Mouse (Mus musculus) lung, adult 18-20 months (tissue): ENCODE measurements at regions not wholly inside any gene's neighbourhood (a gene's known extent, or its start where the extent isn't known, plus 50 kb on each side); places are given as distances from the start of the nearest gene placed in this dataset.

Source experiments
- DNase-seq, 2 experiments: peaks; one replicate each; pipeline ENCODE4 v3.0.0; 2022; ENCODE audit warnings: mixed read lengths in 2 of 2

DNA sequence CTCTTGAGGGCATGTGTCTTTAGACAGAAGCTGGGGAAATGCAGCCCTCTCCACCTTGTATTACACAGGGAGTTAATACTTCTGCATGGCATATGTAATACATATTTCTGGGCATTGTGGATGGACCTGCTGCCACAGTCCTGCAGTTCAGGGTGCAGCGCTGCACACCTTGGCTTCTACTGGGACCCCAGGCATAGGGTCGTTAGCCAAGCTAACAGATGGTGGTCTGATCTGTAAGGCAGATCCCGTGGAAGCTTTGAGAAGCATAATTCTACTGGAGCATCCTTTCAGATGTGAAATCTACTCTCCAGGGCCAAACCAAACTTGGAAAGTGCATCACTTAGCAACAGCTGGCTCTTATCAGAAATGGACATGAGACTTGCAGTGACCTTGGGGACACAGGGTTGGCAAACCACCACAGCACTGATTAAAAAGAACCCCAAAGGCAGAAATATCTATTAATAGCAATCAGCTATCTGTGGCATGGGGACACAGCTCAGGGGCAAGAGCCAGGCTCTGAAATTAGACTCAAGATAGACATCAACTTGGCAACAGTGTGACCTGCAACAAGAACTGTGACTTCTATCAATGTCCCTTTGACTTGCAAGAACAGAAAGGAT is 155.0 kb downstream of the Drd1 start:
- DNase-seq: no peak

DNA sequence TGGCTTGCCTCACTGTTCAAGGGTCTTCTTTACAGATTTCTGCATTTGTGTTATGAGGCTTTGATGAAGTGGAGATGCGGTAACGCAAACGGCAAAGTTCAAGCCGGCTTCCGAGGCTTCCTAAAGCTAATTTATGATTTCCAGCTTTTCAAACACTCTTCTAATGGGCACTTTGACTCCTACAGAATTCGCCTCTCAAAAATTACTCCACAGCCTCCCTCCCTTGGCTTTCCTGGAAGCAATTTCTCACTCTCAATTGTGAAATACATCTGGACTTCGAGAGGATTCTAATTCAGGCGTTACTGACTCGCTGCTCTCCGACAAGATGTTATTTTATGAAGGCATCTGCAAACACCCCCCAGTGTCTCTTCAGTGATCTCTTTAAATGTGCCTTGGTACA is 157.2 kb downstream of the Drd1 start:
- no peak for DNase-seq

DNA sequence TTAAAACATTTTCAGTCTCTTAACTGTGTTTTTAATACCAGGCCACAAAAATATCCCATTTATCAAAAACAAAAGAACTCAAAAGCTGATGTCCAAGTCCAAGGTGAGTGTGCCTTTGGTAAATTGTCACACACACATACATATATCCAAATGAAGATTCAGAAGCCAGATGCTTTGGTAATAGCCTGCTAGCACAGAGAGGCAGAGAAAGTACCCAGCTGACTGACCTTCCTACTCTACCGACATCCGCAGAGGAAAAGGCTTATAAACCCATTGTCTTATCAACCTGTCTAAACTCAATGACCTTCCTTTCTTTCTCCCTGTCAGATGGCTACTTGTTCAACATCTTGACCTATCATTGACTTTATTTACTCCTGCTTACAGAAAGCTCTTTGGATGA is 158.3 kb downstream of the Drd1 start:
- no peak for DNase-seq

DNA sequence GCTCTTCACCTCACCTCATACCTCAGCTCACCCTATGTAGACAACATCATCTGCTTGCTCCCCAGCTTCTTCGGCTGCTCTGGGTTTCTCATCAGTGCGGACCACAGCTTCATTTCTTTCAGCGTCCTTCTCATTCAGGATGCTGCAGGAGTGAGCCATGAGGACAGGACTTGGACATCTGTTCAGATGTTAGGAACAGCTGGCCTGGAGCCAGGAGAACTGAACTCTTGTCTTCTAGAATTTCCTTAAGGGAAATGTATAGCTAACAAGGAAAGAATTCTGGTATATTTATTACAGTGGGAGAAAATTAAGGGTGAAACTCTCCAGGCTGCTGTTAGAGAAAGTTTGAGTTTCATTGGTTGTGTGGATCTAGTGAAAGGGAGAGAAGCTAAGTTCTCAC is 167.1 kb downstream of the Drd1 start:
- DNase-seq: no peak

DNA sequence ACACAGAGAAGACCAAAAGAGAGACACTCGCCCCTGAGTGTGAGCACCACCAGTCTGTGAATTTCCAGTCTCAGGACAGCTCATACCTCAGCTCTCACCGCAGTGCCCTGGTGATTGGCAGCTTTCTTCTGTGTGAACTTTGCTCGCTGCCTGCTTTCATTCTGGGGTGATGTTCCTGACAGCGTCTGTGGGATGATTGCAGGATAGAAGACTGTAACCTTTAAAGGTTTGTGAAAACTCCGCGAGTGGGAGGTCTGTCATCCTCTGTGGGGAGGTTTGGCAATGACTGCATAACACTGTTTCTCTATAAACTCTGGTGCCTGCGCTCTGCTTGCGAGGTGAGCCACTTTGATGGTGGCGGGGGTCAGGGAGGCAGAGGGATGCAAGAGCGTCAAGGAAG is 169.7 kb downstream of the Drd1 start:
- no peak for DNase-seq

DNA sequence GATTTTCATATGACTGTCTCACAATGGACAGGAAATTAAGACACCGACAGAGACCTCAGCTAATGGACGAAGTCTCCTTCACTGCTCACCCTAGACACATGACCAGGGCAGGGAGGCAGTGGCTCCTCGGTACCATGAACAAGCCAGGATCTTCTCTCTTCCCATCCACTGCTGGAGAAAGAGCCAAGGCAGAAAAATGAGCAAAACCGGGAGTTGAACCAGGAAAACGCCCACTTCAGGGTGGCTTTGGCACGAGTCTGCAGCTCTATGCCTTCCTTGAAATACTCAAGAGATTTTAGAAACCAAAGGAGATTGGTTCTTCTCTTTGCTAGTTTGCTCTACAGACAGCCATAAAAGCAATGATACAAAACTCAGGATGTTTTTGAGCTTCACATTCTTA is 172.3 kb downstream of the Drd1 start:
- no peak for DNase-seq

DNA sequence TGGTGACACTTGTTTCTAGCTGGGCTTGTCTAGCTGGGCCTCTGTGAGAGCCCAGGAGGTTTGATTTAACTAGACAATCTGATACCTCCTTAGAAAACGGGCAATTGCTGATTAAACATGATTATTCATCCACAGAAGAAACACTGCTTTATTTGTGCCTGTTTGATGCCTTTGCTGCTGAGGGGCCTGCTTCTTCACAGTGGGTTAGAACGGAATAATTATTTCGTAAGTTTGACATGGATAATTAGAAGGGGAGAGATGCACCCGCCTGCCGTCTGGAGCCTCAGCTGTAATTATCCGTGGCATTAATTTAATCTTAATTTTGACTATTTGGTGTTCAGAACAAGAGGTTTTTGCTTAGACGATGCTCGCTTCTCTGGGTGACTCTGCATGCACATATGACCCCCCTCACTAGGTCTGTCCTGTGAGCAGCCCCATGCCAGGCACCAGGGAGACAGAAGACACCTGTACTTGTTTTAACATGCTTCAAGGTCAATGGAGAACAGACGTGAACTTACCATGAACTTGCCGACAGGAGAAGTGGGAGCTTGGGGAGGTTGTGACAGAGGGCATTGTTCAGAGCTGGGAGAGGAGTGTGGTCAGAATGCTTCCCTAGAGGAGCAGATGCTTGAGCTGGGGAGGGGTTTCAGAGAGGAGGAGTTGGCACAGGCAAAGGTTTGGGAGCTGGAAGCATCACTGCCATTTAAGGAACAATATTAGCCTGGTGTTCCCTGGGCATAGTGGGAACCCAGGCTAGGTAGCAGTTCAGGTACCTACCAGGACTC is 174.8 kb downstream of the Drd1 start:
- DNase-seq: no peak

DNA sequence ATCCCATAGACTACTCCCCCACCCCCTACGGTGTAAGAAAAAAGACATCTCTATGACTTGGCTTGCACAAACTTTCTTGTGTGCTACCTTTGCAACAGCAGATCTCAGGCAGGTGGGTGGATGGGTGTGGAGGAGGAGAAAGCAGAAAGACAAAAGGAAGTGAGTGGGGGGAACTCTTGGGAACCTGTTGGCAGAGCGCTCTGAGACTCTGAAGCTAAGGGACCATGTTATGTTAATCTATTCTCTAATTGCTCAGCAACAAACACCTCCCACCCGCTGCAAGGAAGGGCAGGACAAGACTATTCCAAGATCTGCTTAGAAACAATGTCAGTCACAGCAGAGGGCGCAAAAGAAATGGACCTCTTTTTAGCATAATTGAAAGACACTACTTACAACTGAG is 180.0 kb downstream of the Drd1 start:
- DNase-seq: no peak

DNA sequence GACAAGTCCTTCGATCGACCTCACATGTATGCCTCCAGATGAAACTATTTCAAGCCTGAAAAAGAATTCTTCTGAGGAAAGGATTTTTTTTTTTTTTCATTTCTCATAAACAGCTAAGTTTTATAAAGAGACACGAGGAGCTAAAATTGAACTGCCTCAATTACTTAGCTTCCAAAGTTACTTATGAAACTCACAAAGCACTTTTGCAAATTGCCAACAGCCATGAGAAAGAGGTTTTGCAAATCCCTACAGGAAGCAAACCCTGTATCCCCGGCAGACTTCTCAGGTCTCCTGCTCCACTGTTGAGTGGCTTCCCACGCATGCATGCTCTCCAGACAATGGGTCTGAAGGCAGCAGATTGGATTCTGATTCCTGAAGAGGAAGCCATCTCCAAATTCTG is 190.2 kb downstream of the Drd1 start:
- DNase-seq: no peak

DNA sequence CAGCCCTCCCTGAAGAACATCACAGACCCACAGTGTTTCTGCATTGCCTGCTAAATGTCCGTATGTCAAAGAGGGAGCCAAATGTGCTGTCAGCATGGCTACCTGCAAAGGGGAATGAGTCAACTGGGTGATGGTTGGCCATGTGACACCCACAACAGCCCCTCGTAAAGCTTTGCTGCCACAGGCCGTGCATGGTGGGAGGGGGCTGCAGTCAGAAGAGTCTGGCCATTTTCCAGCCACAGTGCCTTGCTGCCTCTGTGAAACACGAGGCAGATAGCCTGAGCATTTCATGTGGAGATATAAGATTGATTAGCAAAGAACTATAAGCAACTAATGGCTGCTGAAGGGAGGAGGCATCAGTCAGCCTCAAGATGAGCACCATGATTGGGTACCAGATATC is 193.2 kb downstream of the Drd1 start:
- no peak for DNase-seq

DNA sequence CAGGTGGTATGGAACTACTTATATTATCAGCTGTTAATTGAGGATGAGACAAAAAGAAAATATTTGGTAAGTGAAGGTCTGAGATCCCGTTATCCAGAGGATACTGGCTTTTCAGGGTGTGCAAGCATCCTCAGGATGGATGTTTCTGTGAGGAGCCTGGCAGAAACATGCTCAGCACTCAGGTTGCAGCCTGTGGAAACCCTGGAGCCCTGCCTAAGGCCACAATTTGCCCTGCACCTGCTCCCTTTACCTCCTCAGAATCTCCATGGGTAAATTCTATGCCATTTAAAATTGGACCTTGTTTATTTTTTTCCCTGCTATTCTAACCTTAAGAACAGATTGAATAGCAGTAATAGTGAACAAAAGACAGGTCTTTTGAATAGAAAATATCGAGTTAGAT is 201.3 kb downstream of the Drd1 start:
- DNase-seq: no peak

DNA sequence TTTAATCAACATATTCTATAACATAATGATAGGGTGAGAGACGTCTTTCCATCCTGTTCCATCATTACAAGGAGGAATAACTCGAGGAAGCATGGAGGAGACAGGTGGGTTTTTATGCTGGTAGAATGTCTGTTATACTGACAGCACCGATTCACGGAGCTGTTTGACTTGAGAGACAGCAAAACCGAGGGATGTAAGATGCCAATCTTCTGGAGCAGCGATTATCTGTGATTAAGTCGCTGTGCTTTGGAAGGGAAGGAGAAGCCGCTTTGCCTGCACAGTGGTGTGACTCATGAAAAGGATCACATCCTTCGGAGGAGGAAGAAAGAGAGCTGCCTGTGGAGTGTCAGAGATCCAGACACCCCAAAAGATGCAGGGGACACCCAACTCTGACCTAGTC is 205.4 kb downstream of the Drd1 start:
- DNase-seq: no peak

DNA sequence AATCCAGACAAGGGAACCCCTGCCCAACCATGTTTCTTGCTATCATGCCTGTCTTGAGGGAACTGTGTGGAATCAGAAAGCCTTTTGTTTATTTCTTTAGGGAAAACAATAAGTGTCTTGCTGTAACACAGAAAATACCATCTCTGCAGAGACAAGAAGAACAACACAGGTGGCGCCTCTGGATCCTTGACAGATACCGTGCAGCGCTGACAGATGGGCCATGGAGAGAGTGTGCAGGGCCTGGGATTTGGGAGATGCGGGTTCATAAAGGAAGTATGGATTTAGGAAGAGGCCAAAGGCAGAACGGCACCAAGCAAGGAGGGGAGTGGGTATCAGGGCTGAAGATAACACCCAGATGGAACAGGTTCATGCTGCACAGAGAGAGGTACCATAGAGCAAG is 209.3 kb downstream of the Drd1 start:
- DNase-seq: no peak

DNA sequence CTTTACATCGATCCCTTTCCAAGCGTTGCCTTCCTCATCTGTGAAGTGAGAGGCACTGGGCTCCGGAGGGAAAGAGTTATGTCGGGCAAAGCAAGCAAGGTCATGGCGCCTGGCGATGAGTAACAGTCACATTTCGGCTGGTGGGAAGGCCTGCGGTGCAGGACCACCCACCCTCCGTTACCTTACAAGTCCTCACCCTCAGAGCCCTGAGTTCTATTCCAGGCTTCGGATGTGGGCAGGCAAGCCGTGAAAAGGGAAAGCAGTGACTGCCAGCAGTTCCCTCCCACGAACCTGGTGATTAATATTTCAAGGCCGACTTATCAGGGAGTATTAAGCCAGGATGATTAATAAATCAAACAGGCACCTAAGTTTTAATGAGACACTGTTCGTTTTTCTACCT is 209.7 kb downstream of the Drd1 start:
- no peak for DNase-seq

DNA sequence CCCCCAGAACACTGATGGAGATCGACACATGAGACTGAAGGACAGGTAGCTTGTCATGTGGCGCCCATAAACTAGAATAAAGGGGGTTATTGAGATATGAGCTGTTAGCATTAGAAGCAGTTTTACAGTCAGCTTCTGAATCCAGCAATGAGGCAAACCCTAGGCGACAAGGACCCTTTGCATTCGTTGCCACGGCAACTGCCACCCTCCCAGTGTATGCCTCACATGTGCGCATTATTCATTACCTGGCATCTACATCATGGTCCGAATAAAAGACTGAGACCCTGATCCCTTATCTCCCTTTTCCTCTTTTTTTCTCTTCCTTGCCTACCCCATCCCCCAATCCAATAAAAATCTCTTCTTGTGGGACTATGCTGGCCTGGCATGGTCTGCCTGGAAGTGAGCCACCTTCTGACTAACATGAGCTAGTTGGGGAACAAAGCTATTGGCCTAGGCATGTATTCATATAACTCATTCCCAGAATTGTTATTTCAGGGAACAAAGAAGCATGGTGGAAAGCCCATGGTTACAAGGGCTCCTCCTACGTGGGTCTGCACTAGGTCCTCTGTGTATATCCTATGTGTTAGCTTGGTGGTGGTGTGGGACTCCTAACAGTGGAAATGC is 229.4 kb downstream of the Drd1 start:
- DNase-seq: no peak

DNA sequence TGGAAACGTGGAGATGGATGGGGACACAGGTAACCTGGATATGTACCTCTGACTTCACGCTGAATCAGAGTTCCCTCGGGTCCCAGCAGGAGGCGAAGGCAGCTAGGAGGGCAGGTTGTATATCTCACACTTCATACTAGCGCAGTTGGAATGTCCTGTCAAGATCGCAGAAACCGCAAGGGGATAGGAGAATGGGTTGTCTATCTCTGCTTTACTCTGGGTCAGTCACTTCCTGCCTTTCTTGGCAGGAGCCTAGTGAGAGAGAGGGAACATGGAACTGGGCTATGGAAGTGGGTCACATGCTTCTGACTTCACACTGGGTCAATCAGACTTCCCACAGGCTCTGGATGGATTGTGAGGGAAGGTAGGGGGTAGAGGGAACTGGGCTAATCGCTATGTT is 233.4 kb downstream of the Drd1 start:
- no peak for DNase-seq

DNA sequence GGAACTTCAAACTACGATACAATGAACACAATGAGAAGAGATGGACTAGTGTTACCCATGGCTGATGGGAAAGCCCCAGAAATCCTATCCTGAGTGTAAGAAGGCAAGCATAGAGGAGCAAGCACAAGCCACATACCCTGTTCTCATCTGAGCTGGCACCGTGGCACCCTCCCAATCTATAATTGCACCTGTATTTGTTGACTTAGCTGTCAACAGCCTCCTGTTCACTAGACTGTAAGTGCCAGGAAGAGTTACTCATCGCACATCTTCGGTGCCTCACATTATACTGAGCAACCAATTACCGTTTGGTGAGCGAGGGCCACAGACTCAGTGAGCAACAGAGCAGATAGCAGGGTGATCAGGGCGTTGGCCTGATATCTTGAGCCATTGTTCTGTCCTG is 239.9 kb downstream of the Drd1 start:
- DNase-seq: no peak

DNA sequence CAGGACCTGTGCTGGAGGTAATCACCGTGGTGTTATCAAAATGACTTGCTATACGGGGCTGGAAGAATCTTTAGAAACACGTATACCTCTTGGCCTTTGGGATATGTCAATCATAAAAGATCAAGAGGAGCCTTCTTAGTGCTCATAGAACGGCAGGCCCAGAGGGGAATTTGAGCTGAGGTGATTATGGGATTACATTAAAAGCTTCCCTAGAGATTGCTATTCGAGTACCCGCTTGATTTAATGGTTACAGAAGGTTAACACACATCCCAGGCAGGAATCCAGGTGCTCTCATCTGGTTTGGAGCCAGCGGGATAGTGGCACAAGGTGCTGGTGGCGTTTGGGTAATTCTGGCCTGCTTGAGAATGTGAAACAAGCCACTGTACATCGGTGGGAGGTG is 241.4 kb downstream of the Drd1 start:
- DNase-seq: no peak

DNA sequence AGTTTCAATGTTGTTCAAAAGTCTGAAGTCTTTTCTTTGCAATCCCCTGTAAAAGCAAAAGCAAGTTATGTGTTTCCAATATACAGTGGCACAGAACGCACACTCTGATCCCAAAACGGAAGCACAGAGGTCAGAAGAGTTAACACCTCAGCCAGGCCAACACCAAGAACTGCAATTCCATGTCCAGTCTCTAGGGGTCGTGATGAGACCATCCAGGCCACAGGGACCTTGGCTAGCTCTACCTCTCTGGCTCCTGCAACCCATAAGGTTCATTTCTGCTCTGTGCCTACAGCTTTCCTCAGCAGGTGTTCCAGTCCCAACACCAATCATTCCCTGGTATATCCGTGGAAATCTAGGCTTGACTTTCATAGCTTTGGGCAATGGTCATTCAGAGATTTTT is 243.6 kb downstream of the Drd1 start:
- no peak for DNase-seq

DNA sequence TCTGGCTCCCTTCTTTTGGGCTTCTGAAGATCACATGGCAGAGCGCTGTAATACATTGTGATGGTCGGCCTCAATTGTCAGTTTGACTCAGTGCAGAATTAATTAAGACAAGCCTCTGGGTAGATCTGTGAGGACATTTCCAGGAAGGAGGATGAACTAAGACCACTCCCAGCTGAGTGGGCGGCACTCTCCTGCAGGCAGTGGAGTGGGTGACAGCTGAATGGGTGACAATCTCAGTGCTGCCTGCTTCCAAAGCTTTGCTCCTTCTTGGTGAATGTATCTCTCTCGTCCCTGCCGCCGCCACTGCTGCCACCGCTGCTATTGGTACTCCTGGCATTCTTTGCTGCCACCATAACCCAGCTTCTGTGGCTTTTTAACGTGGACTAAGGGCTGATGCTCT is 244.4 kb downstream of the Drd1 start:
- DNase-seq: no peak

DNA sequence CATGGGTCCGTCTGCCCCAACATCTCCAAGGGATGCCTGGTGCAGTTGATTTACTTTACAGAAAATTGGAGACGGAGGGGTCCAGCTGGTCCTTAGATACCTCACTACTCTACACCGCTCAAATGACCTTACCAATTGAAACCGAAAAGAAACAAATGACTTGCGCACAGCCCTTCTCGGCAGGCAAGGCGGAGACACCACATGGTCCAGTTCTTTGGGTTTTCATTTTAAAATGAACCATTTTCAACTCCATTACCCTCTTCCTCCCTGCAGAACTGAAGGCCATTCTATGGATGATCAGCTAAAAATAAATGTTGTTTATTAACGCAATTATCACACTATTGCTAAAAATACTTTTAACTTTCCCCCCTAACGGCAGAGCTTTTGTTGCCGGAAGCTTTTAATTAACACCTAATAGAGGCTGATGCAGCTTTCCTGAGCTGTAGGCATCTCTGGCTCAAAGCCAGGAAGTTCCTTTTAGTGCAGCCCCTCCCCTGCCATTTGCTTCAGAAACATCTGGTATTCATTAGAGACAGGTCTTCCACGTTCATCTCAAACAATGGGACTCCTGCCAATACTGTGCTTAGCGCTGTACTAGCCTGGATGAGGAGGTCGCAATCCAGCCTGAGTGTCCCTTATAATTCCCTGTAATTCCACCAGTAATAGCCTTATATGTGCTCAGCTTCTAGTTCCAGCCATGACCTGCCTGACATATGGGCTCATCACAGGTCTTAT is 247.5 kb downstream of the Drd1 start:
- no peak for DNase-seq

DNA sequence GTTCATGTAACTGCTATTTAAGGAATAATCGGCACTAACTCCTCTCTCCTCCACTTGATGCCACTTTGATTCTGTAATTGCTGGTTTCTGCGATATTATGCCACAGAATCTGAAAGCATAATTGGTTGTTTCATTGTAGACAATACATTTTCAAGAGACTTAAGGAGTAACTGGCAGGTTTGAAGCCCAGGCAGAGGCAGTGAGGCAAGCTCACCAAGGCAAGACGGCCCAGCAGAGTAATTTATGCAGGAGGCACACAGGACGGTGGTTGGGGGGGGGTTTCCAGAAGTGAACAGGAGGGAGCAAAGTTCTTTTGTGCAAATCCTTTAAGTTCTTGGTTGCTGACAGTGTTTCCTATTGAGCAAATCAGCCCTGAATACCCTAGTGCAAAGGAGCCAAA is 249.6 kb downstream of the Drd1 start:
- no peak for DNase-seq

DNA sequence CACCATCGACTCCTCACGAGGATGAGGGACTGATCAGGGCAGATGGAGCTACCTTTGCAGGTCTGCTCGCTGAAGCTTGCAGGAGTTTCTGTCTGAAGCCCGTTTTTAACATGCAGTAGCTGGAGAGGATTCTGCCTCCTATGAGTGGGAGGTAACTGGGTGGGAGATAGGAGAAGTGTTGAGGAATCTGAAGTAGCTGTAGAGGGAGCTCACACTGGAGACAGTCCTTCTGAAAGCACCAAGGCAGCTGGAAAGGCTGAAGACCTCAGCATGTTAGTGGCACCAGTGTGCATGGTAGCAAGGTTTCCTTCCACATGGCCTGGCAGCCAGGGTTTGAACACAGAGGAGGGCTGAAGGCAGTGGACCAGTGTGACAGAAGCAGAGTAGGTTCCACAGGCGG is 254.5 kb downstream of the Drd1 start:
- DNase-seq: no peak

DNA sequence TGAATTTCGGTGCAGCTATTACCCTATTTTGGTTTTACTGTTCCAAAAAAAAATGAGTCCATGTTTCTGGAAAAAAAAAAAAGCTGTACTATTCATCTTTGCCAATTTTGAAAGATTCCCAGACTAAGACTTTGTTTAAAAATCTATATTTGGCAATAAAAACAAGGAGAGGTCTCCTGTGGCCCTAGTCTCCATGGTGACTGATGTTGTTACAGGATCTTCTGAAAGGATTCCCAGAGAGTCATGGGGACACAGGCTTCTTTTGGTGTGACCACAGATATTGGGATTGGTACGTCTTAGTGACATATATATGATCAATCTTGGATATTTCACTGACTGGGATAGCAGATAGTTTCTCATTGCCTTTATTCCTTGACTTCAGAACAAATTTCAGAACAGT is 266.7 kb downstream of the Drd1 start:
- DNase-seq: no peak
